Comparison of ENCODE assay signal across 24 mouse cellular contexts in the genomic region with DNA sequence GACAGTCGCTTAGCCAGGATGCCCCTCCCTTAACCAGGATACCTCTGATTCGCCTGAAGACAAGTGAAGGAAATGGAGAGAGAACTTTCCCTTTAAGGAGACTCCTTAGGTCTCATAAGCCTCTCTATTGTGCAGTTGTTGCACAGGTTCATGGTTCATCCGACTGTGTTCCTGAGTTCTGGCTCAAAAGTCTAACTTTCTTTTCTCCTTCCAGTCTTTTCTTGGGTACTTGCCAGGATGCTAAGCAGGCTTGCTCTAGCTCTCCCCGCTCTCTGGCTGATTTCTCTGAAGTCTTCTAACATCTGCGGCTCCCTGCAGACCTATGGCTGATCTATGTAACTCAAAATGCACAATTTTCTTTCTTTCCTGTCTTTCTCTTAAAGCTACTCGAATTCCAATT. TPM values are rescaled to one million over a fixed set of nuclear protein-coding genes. Genes with fewer than 3 reads are reported as not detected.
DNase-seq lines count a peak whose midpoint lies in the region; ATAC-seq and TF ChIP-seq lines count a peak whose summit lies in the region.
"Had no signal": no experiment of that assay in that cellular context is flagged by ENCODE, and none has a peak within 500 bp of the region (broad histone marks: within the 10 kb centered on the region; RNA-seq: fewer than 3 reads in every experiment).

No protein-coding gene starts in this region.

- H3K36me3 ChIP-seq in lung, embryonic 14.5 days (ENCODE audit: insufficient read depth), result no peaks in the 10 kb centered on the region
- no peaks in the 10 kb centered on the region for H3K36me3 ChIP-seq in lung, postnatal 0 days (ENCODE audit: insufficient read depth, low read length)
- no peaks in the 10 kb centered on the region for H3K36me3 ChIP-seq in stomach, postnatal 0 days (ENCODE audit: control insufficient read depth, insufficient read depth, low read length)
- H3K36me3 ChIP-seq: embryonic facial prominence, embryonic 15.5 days; liver, embryonic 12.5 days; midbrain, embryonic 10.5 days; neural tube, embryonic 12.5 days had no signal

- no peak for ATAC-seq in lung, embryonic 14.5 days (ENCODE audit: insufficient read depth)
- ATAC-seq in lung, postnatal 0 days, result no peak
- ATAC-seq in stomach, postnatal 0 days (ENCODE audit: low FRiP score, low TSS enrichment), result no peak
- ATAC-seq: activated CD4-positive, CD25-positive, alpha-beta regulatory T cell, adult 4 months; intestine, embryonic 16.5 days; liver, embryonic 12.5 days had no signal

- TF ChIP-seq EP300 in lung, postnatal 0 days (IDR thresholded peaks at IDR 0.05), result no peak
- no peak for TF ChIP-seq EP300 in stomach, postnatal 0 days (optimal IDR thresholded peaks at IDR 0.05)

- H3K4me1 ChIP-seq in lung, embryonic 14.5 days (ENCODE audit: insufficient read depth), result no peaks in the 10 kb centered on the region
- 0 out of 2 replicates have a peak, but pooled peaks cover 5% of the 10 kb centered on the region for H3K4me1 ChIP-seq in lung, postnatal 0 days (ENCODE audit: insufficient read depth, low read depth, low read length)
- no peaks in the 10 kb centered on the region for H3K4me1 ChIP-seq in stomach, postnatal 0 days (replicated peaks; ENCODE audit: control insufficient read depth, insufficient read depth)

- H3K9me3 ChIP-seq in lung, embryonic 14.5 days (ENCODE audit: low read depth, low read length), result no peaks in the 10 kb centered on the region
- no peaks in the 10 kb centered on the region for H3K9me3 ChIP-seq in lung, postnatal 0 days (ENCODE audit: low read length)
- no peaks in the 10 kb centered on the region for H3K9me3 ChIP-seq in stomach, postnatal 0 days (ENCODE audit: control insufficient read depth, low read length)
- H3K9me3 ChIP-seq: embryonic facial prominence, embryonic 15.5 days; liver, embryonic 12.5 days; midbrain, embryonic 10.5 days; neural tube, embryonic 12.5 days had no signal

- DNase-seq in kidney, adult 18-20 months, result peak; percentile 23
- DNase-seq in kidney, postnatal 4 days, result no peak
- DNase-seq in lung, embryonic 14.5 days, result peak; percentile 43
- no peak for DNase-seq in lung, postnatal 0 days (ENCODE audit: low spot score)
- peak; percentile 20 for DNase-seq in adipocyte (ENCODE audit: low spot score)
- DNase-seq in stomach, postnatal 0 days (ENCODE audit: low spot score), result no peak
- no peak for DNase-seq in urinary bladder, postnatal 25 days (ENCODE audit: low spot score)
- DNase-seq: adrenal gland, postnatal 25 days; cerebellum, adult 11-12 months; cerebellum, postnatal 14 days; heart, postnatal 10 days; lung, adult 2 months; lung, postnatal 4 days; right cerebral cortex, postnatal 14 days; spleen, adult 18-20 months had no signal

- no peak overlapping the region for H3K27ac ChIP-seq in lung, embryonic 14.5 days (ENCODE audit: low read depth)
- no peak overlapping the region for H3K27ac ChIP-seq in lung, postnatal 0 days (ENCODE audit: low read length)
- no peak overlapping the region for H3K27ac ChIP-seq in stomach, postnatal 0 days (replicated peaks)
- H3K27ac ChIP-seq: embryonic facial prominence, embryonic 15.5 days; hindbrain, embryonic 14.5 days; liver, embryonic 12.5 days; midbrain, embryonic 10.5 days; neural tube, embryonic 12.5 days had no signal

- 60% methylated on average over 6 of the region's 6 CpGs for WGBS in lung, embryonic 14.5 days
- WGBS in lung, postnatal 0 days, result 63% methylated on average over 6 of the region's 6 CpGs
- 45% methylated on average over 6 of the region's 6 CpGs for WGBS in stomach, postnatal 0 days

- no peaks in the 10 kb centered on the region; the same call in 1 of the 2 replicates for H3K27me3 ChIP-seq in lung, embryonic 14.5 days (ENCODE audit: insufficient read depth, low read length)
- no peaks in the 10 kb centered on the region for H3K27me3 ChIP-seq in lung, postnatal 0 days (replicated peaks; ENCODE audit: insufficient read depth, low read length)
- H3K27me3 ChIP-seq in stomach, postnatal 0 days (ENCODE audit: control insufficient read depth, insufficient read depth, low read length), result no peaks in the 10 kb centered on the region
- H3K27me3 ChIP-seq: embryonic facial prominence, embryonic 15.5 days; neural tube, embryonic 12.5 days had no signal

- H3K4me2 ChIP-seq in lung, embryonic 14.5 days, result no peak overlapping the region
- no peak overlapping the region for H3K4me2 ChIP-seq in lung, postnatal 0 days (replicated peaks; ENCODE audit: low read depth, low read length)
- no peak overlapping the region for H3K4me2 ChIP-seq in stomach, postnatal 0 days (replicated peaks; ENCODE audit: low read depth)
- H3K4me2 ChIP-seq: embryonic facial prominence, embryonic 15.5 days; heart, embryonic 11.5 days; hindbrain, embryonic 14.5 days; liver, embryonic 12.5 days; neural tube, embryonic 12.5 days had no signal

- no peak overlapping the region for H3K4me3 ChIP-seq in lung, embryonic 14.5 days (ENCODE audit: low read depth, low read length)
- H3K4me3 ChIP-seq in lung, postnatal 0 days (ENCODE audit: low read depth, low read length), result no peak overlapping the region
- no peak overlapping the region for H3K4me3 ChIP-seq in stomach, postnatal 0 days (ENCODE audit: low read depth, low read length)
- H3K4me3 ChIP-seq: embryonic facial prominence, embryonic 15.5 days; liver, embryonic 12.5 days; midbrain, embryonic 10.5 days; neural tube, embryonic 12.5 days had no signal

- TF ChIP-seq CTCF in lung, embryonic 14.5 days (IDR thresholded peaks at IDR 0.05; ENCODE audit: low read depth), result no peak
- TF ChIP-seq CTCF in lung, postnatal 0 days (IDR thresholded peaks at IDR 0.05), result no peak
- no peak for TF ChIP-seq CTCF in stomach, postnatal 0 days (IDR thresholded peaks at IDR 0.05; ENCODE audit: low read depth)

- no peak overlapping the region for H3K9ac ChIP-seq in lung, embryonic 14.5 days
- H3K9ac ChIP-seq in lung, postnatal 0 days (replicated peaks; ENCODE audit: low read depth), result no peak overlapping the region
- H3K9ac ChIP-seq in stomach, postnatal 0 days (ENCODE audit: low read length), result 0 out of 2 replicates have a peak overlapping the region, but pooled peaks have one; percentile 14
- H3K9ac ChIP-seq: embryonic facial prominence, embryonic 15.5 days; hindbrain, embryonic 14.5 days; liver, embryonic 12.5 days; neural tube, embryonic 12.5 days had no signal

RNA-seq across cellular contexts. Expression of gene Zfhx2, which starts 8.6 kb away (rescaled TPM):
- polyA plus RNA-seq in lung, embryonic 14.5 days (2014; fragmentation: Nextera tagmentation; extraction: Ambion mirVana), result 3.4 and 3.5 TPM in 2 replicates
- 1.0 and 1.7 TPM in 2 replicates for polyA plus RNA-seq in lung, postnatal 0 days (2015; fragmentation: Nextera tagmentation; extraction: Ambion mirVana)
- polyA plus RNA-seq in stomach, postnatal 0 days (2015; fragmentation: Nextera tagmentation; extraction: Ambion mirVana), result 1.0 and 1.3 TPM in 2 replicates

RNA-seq across cellular contexts. Expression of gene Thtpa, which starts 11.1 kb away (rescaled TPM):
- polyA plus RNA-seq in lung, embryonic 14.5 days (2014; fragmentation: Nextera tagmentation; extraction: Ambion mirVana), result 19.2 and 20.1 TPM in 2 replicates
- 13.6 and 14.1 TPM in 2 replicates for polyA plus RNA-seq in lung, postnatal 0 days (2015; fragmentation: Nextera tagmentation; extraction: Ambion mirVana)
- 11.5 and 11.8 TPM in 2 replicates for polyA plus RNA-seq in stomach, postnatal 0 days (2015; fragmentation: Nextera tagmentation; extraction: Ambion mirVana)

RNA-seq across cellular contexts. Expression of gene Ap1g2, which starts 22.9 kb away (rescaled TPM):
- polyA plus RNA-seq in lung, embryonic 14.5 days (2014; fragmentation: Nextera tagmentation; extraction: Ambion mirVana), result 14.7 and 16.3 TPM in 2 replicates
- 11.5 and 13.3 TPM in 2 replicates for polyA plus RNA-seq in lung, postnatal 0 days (2015; fragmentation: Nextera tagmentation; extraction: Ambion mirVana)
- 26.4 and 31.0 TPM in 2 replicates for polyA plus RNA-seq in stomach, postnatal 0 days (2015; fragmentation: Nextera tagmentation; extraction: Ambion mirVana)

RNA-seq across cellular contexts. Expression of gene Jph4, which starts 33.3 kb away (rescaled TPM):
- polyA plus RNA-seq in lung, embryonic 14.5 days (2014; fragmentation: Nextera tagmentation; extraction: Ambion mirVana), result 0.16 and 0.37 TPM in 2 replicates
- polyA plus RNA-seq in lung, postnatal 0 days (2015; fragmentation: Nextera tagmentation; extraction: Ambion mirVana), result 0.08 and 0.17 TPM in 2 replicates
- polyA plus RNA-seq in stomach, postnatal 0 days (2015; fragmentation: Nextera tagmentation; extraction: Ambion mirVana), result 0.82 and 1.0 TPM in 2 replicates
- polyA plus RNA-seq: activated CD4-positive, CD25-positive, alpha-beta regulatory T cell, adult 4 months; C2C12 had no signal

Comparison
In these comparisons a context has a peak if more than half of its experiments do, and no peak if none do; other contexts are left out.
1. DNase-seq: peak in kidney, adult 18-20 months (single experiment), lung, embryonic 14.5 days (single experiment) and adipocyte (single experiment); none in kidney, postnatal 4 days (0 of 2), lung, postnatal 0 days (single experiment), stomach, postnatal 0 days (single experiment) and urinary bladder, postnatal 25 days (single experiment).